Mouse (Mus musculus) neural tube, embryonic 13.5 days (tissue): ENCODE results near the gene Ak8. TPM values are rescaled to one million over a fixed set of nuclear protein-coding genes. Genes with fewer than 3 reads are reported as not detected.

Source experiments
- ATAC-seq: fragments of 200-750 bp; cut with Nextera tagmentation; 2 replicates; pipeline ENCODE4 v1.8.0; 2017; ENCODE audit warnings: low read depth, mild to moderate bottlenecking, moderate TSS enrichment, moderate library complexity
- H3K27ac ChIP-seq: fragments of 300-500 bp; sonication (generic); replicated peaks from 2 replicates; pipeline ENCODE4 v1.5.1; 2015; ENCODE audit warnings: moderate library complexity, mild to moderate bottlenecking, inconsistent platforms
- H3K27me3 ChIP-seq: fragments of 300-500 bp; sonication (generic); 2 replicates; pipeline ENCODE4 v1.6.1; 2015; ENCODE audit warnings: mild to moderate bottlenecking, inconsistent platforms
- H3K36me3 ChIP-seq: fragments of 300-500 bp; sonication (generic); 2 replicates; pipeline ENCODE4 v1.6.1; 2015; ENCODE audit warnings: mild to moderate bottlenecking, inconsistent platforms
- H3K4me1 ChIP-seq: fragments of 300-500 bp; sonication (generic); replicated peaks from 2 replicates; pipeline ENCODE4 v1.6.1; 2015; ENCODE audit warnings: inconsistent platforms
- H3K4me2 ChIP-seq: fragments of 300-500 bp; sonication (generic); 2 replicates; pipeline ENCODE4 v1.6.1; 2015; ENCODE audit warnings: inconsistent platforms, mild to moderate bottlenecking, moderate library complexity
- H3K4me3 ChIP-seq: fragments of 300-500 bp; sonication (generic); 2 replicates; pipeline ENCODE4 v1.5.1; 2015; ENCODE audit warnings: mild to moderate bottlenecking, inconsistent platforms
- H3K9ac ChIP-seq: fragments of 300-500 bp; sonication (generic); 2 replicates; pipeline ENCODE4 v1.6.1; 2015; ENCODE audit warnings: moderate library complexity, mild to moderate bottlenecking, inconsistent platforms
- H3K9me3 ChIP-seq: fragments of 300-500 bp; sonication (generic); 2 replicates; pipeline ENCODE4 v1.6.1; 2016; ENCODE audit warnings: inconsistent platforms
- WGBS: fragments of 180-500 bp; shearing (Covaris S2); methylation state at CpG from one replicate; pipeline ENCODE4 v1.1.7; 2015; 5-methylcytosine and 5-hydroxymethylcytosine counted together
- polyA plus RNA-seq: library from polyadenylated mRNA; unstranded; fragments of >200 nt; fragmentation: Nextera tagmentation; extraction: Ambion mirVana; gene quantifications from 2 replicates; pipeline ENCODE4 v1.2.1, GENCODE M21; 2015

Ak8 gene
- polyA plus RNA-seq, 1 experiment from 2014 or later: 0.73 TPM

- Histone ChIP-seq H3K27me3 (peaks cover 28% of the 10 kb centered on the region), H3K27ac (peak overlapping the region; percentile 38; the same call in 1 of the 2 replicates), H3K4me3 (no peak overlapping the region), H3K4me2 (no peak overlapping the region), H3K9me3 (no peaks in the 10 kb centered on the region), H3K4me1 (peaks cover 42% of the 10 kb centered on the region), H3K36me3 (no peaks in the 10 kb centered on the region), H3K9ac (no peak overlapping the region)
- ATAC-seq: peak; percentile 33; the same call in 1 of the 2 replicates
- 49% methylated on average over 8 of the region's 8 CpGs for WGBS
Observed at GRCm38 (mm10) chr2:28774073-28774472, 74.1 kb downstream of the Ak8 start.

- Histone ChIP-seq H3K4me1 (peaks cover 42% of the 10 kb centered on the region), H3K27me3 (peaks cover 36% of the 10 kb centered on the region), H3K36me3 (no peaks in the 10 kb centered on the region), H3K27ac (no peak overlapping the region), H3K4me2 (no peak overlapping the region), H3K9me3 (no peaks in the 10 kb centered on the region), H3K4me3 (no peak overlapping the region), H3K9ac (no peak overlapping the region)
- no peak for ATAC-seq
- WGBS: 61% methylated on average over 2 of the region's 2 CpGs
Observed at GRCm38 (mm10) chr2:28776728-28777127, 76.8 kb downstream of the Ak8 start.

GRCm38 (mm10) chr2:28780001-28780782 is 80.2 kb downstream of the Ak8 start:
- peak; percentile 64 for ATAC-seq
- Histone ChIP-seq H3K9me3 (no peaks in the 10 kb centered on the region), H3K4me1 (peaks cover 29% of the 10 kb centered on the region), H3K27me3 (peaks cover 48% of the 10 kb centered on the region), H3K9ac (no peak overlapping the region), H3K4me3 (no peak overlapping the region), H3K27ac (no peak overlapping the region), H3K36me3 (no peaks in the 10 kb centered on the region), H3K4me2 (no peak overlapping the region)
- WGBS: 40% methylated on average over 16 of the region's 16 CpGs

GRCm38 (mm10) chr2:28781310-28781709 is 81.3 kb downstream of the Ak8 start:
- H3K9ac ChIP-seq: no peak overlapping the region
- H3K9me3 ChIP-seq: no peaks in the 10 kb centered on the region
- H3K36me3 ChIP-seq: no peaks in the 10 kb centered on the region
- H3K4me1 ChIP-seq: peaks cover 35% of the 10 kb centered on the region
- no peak for ATAC-seq
- WGBS: 88% methylated on average over 4 of the region's 4 CpGs
- no peak overlapping the region for H3K27ac ChIP-seq
- H3K4me3 ChIP-seq: no peak overlapping the region
- no peak overlapping the region for H3K4me2 ChIP-seq
- H3K27me3 ChIP-seq: peaks cover 43% of the 10 kb centered on the region

- WGBS: 54% methylated on average over 16 of the region's 16 CpGs
- no peak overlapping the region for H3K9ac ChIP-seq
- no peak overlapping the region for H3K4me3 ChIP-seq
- peaks cover 24% of the 10 kb centered on the region for H3K4me1 ChIP-seq
- ATAC-seq: peak; percentile 67
- H3K27ac ChIP-seq: peak overlapping the region; percentile 82
- no peaks in the 10 kb centered on the region for H3K9me3 ChIP-seq
- H3K27me3 ChIP-seq: peaks cover 24% of the 10 kb centered on the region
- no peak overlapping the region for H3K4me2 ChIP-seq
- H3K36me3 ChIP-seq: no peaks in the 10 kb centered on the region
Observed at GRCm38 (mm10) chr2:28786355-28787066, 86.5 kb downstream of the Ak8 start.

- H3K4me2 ChIP-seq: peak overlapping the region; percentile 18; the same call in 1 of the 2 replicates
- ATAC-seq: peak; percentile 79
Observed at GRCm38 (mm10) chr2:28787067-28787619, 87.2 kb downstream of the Ak8 start.

GRCm38 (mm10) chr2:28792931-28793610 is 93.1 kb downstream of the Ak8 start:
- no peak overlapping the region for H3K9ac ChIP-seq
- H3K27ac ChIP-seq: no peak overlapping the region
- peak; percentile 58 for ATAC-seq
- peaks cover 24% of the 10 kb centered on the region for H3K4me1 ChIP-seq
- peaks cover 9% of the 10 kb centered on the region; the same call in 1 of the 2 replicates for H3K27me3 ChIP-seq
- H3K9me3 ChIP-seq: no peaks in the 10 kb centered on the region
- peak overlapping the region; percentile 44 for H3K4me2 ChIP-seq
- 28% methylated on average over 5 of the region's 6 CpGs for WGBS
- no peaks in the 10 kb centered on the region for H3K36me3 ChIP-seq
- no peak overlapping the region for H3K4me3 ChIP-seq

More at GRCm38 (mm10) chr2:28787067-28787619, 87.2 kb downstream of the Ak8 start:
- WGBS: 37% methylated on average over 6 of the region's 6 CpGs
- Histone ChIP-seq H3K27ac (peak overlapping the region; percentile 82), H3K4me1 (peaks cover 24% of the 10 kb centered on the region), H3K27me3 (peaks cover 23% of the 10 kb centered on the region), H3K9ac (peak overlapping the region; percentile 38; the same call in 1 of the 2 replicates), H3K36me3 (no peaks in the 10 kb centered on the region), H3K9me3 (no peaks in the 10 kb centered on the region), H3K4me3 (no peak overlapping the region)

GRCm38 (mm10) chr2:28794623-28795022 is 94.7 kb downstream of the Ak8 start:
- no peak for ATAC-seq
- Histone ChIP-seq H3K36me3 (no peaks in the 10 kb centered on the region), H3K4me1 (peaks cover 32% of the 10 kb centered on the region), H3K27me3 (peaks cover 1% of the 10 kb centered on the region; the same call in 1 of the 2 replicates), H3K27ac (no peak overlapping the region), H3K4me3 (no peak overlapping the region), H3K9me3 (no peaks in the 10 kb centered on the region), H3K4me2 (no peak overlapping the region), H3K9ac (no peak overlapping the region)
- WGBS: 83% methylated on average over 5 of the region's 5 CpGs

- Histone ChIP-seq H3K9me3 (no peaks in the 10 kb centered on the region), H3K4me1 (peaks cover 32% of the 10 kb centered on the region), H3K27ac (0 out of 2 replicates have a peak overlapping the region, but pooled peaks have one; percentile 63), H3K4me3 (no peak overlapping the region), H3K4me2 (no peak overlapping the region), H3K9ac (no peak overlapping the region), H3K27me3 (peaks cover 8% of the 10 kb centered on the region), H3K36me3 (no peaks in the 10 kb centered on the region)
- WGBS: 75% methylated on average over 8 of the region's 8 CpGs
- no peak for ATAC-seq
Observed at GRCm38 (mm10) chr2:28796298-28796697, 96.3 kb downstream of the Ak8 start.

- peak; percentile 65 for ATAC-seq
- H3K9ac ChIP-seq: no peak overlapping the region
- 26% methylated on average over 18 of the region's 18 CpGs for WGBS
- H3K4me3 ChIP-seq: no peak overlapping the region
- peaks cover 28% of the 10 kb centered on the region for H3K4me1 ChIP-seq
- no peaks in the 10 kb centered on the region for H3K36me3 ChIP-seq
- H3K27ac ChIP-seq: peak overlapping the region; percentile 63
- H3K4me2 ChIP-seq: peak overlapping the region; percentile 28
- H3K27me3 ChIP-seq: peaks cover 15% of the 10 kb centered on the region
- H3K9me3 ChIP-seq: no peaks in the 10 kb centered on the region
Observed at GRCm38 (mm10) chr2:28797490-28798106, 97.6 kb downstream of the Ak8 start.

- no peak overlapping the region for H3K4me3 ChIP-seq
- H3K9ac ChIP-seq: no peak overlapping the region
- 41% methylated on average over 3 of the region's 3 CpGs for WGBS
- no peaks in the 10 kb centered on the region for H3K9me3 ChIP-seq
- H3K4me2 ChIP-seq: no peak overlapping the region
- H3K27me3 ChIP-seq: peaks cover 18% of the 10 kb centered on the region
- ATAC-seq: no peak
- H3K36me3 ChIP-seq: no peaks in the 10 kb centered on the region
- H3K27ac ChIP-seq: 0 out of 2 replicates have a peak overlapping the region, but pooled peaks have one; percentile 14
- peaks cover 24% of the 10 kb centered on the region for H3K4me1 ChIP-seq
Observed at GRCm38 (mm10) chr2:28798390-28798789, 98.4 kb downstream of the Ak8 start.
